Mouse (Mus musculus) hindbrain, postnatal 0 days (tissue): ENCODE data around the gene Akap1. TPM values are rescaled to one million over a fixed set of nuclear protein-coding genes. Genes with fewer than 3 reads are reported as not detected.

Source experiments
- ATAC-seq: fragments of 200-750 bp; cut with Nextera tagmentation; 2 replicates; pipeline ENCODE4 v1.8.0; 2017; ENCODE audit warnings: mild to moderate bottlenecking, moderate TSS enrichment, moderate library complexity
- DNase-seq: peaks from one replicate; pipeline ENCODE4 v3.0.0-alpha.2; 2015; ENCODE audit warnings: low spot score
- H3K27ac ChIP-seq: fragments of 300-500 bp; sonication (generic); 2 replicates; pipeline ENCODE4 v1.5.1; 2014; ENCODE audit warnings: mild to moderate bottlenecking
- H3K27me3 ChIP-seq: fragments of 300-500 bp; sonication (generic); 2 replicates; pipeline ENCODE4 v1.6.1; 2014; ENCODE audit warnings: low read length, mixed read lengths; ENCODE audit not compliant: insufficient read depth
- H3K36me3 ChIP-seq: fragments of 300-500 bp; sonication (generic); 2 replicates; pipeline ENCODE4 v1.6.1; 2014; ENCODE audit warnings: low read length, mixed read lengths; ENCODE audit not compliant: insufficient read depth
- H3K4me1 ChIP-seq: fragments of 300-500 bp; sonication (generic); 2 replicates; pipeline ENCODE4 v1.6.1; 2014; ENCODE audit warnings: antibody characterized with exemption, low read length, mixed read lengths; ENCODE audit not compliant: insufficient read depth
- H3K4me2 ChIP-seq: fragments of 300-500 bp; sonication (generic); 2 replicates; pipeline ENCODE4 v1.6.1; 2014; ENCODE audit warnings: low read depth, mild to moderate bottlenecking, low read length, moderate library complexity, mixed read lengths
- H3K4me3 ChIP-seq: fragments of 300-500 bp; sonication (generic); 2 replicates; pipeline ENCODE4 v1.5.1; 2014; ENCODE audit warnings: low read length
- H3K9ac ChIP-seq: fragments of 300-500 bp; sonication (generic); replicated peaks from 2 replicates; pipeline ENCODE4 v1.6.1; 2014; ENCODE audit warnings: mild to moderate bottlenecking, low read length, moderate library complexity, mixed read lengths
- H3K9me3 ChIP-seq: fragments of 300-500 bp; sonication (generic); 2 replicates; pipeline ENCODE4 v1.6.1; 2016; ENCODE audit warnings: low read length, mixed read lengths
- CTCF ChIP-seq: IDR thresholded peaks from 2 replicates; pipeline ENCODE4 v1.5.1; 2016; ENCODE audit warnings: antibody characterized with exemption, control low read depth, low read depth
- WGBS: fragments of 180-500 bp; shearing (Covaris S2); extraction: QIAGEN DNeasy Blood & Tissue Kit; methylation state at CpG from one replicate; pipeline ENCODE4 v1.1.7; 2014; 5-methylcytosine and 5-hydroxymethylcytosine counted together
- polyA plus RNA-seq: library from polyadenylated mRNA; unstranded; fragments of >200 nt; fragmentation: Nextera tagmentation; extraction: Ambion mirVana; gene quantifications from 2 replicates; pipeline ENCODE4 v1.2.1, GENCODE M21; 2015
- total RNA-seq: library from RNA; depleted of rRNA; stranded (reverse); fragments of >200 nt; gene quantifications from 2 replicates; pipeline ENCODE4 v1.2.3, GENCODE M21; 2014; rRNA removed

Akap1 gene
- total and polyA plus RNA-seq, 2 experiments from 2014 or later = 20.8 to 51.5 TPM

- H3K9me3 ChIP-seq = no peaks in the 10 kb centered on the region
- no peak for ATAC-seq
- H3K4me3 ChIP-seq = no peak overlapping the region
- no peaks in the 10 kb centered on the region for H3K4me1 ChIP-seq
- no peaks in the 10 kb centered on the region for H3K27me3 ChIP-seq
- DNase-seq = no peak
- H3K27ac ChIP-seq = no peak overlapping the region
- no peak for TF ChIP-seq CTCF
- no peak overlapping the region for H3K4me2 ChIP-seq
- H3K9ac ChIP-seq = no peak overlapping the region
- H3K36me3 ChIP-seq = no peaks in the 10 kb centered on the region
- 89% methylated on average over 7 of the region's 7 CpGs for WGBS
Measured at GRCm38 (mm10) chr11:88786816-88787215, 77.6 kb downstream of the Akap1 start.

GRCm38 (mm10) chr11:88783525-88783924 lies 80.9 kb downstream of the Akap1 start:
- no peak for ATAC-seq
- no peak overlapping the region for H3K9ac ChIP-seq
- TF ChIP-seq CTCF = no peak
- no peaks in the 10 kb centered on the region for H3K27me3 ChIP-seq
- no peaks in the 10 kb centered on the region for H3K9me3 ChIP-seq
- H3K27ac ChIP-seq = no peak overlapping the region
- no peak overlapping the region for H3K4me2 ChIP-seq
- no peak overlapping the region for H3K4me3 ChIP-seq
- H3K4me1 ChIP-seq = no peaks in the 10 kb centered on the region
- no peak for DNase-seq
- whole genome bisulfite sequencing = 92% methylated on average over 4 of the region's 4 CpGs
- H3K36me3 ChIP-seq = no peaks in the 10 kb centered on the region

- Histone ChIP-seq H3K27me3 (no peaks in the 10 kb centered on the region), H3K4me3 (no peak overlapping the region), H3K27ac (no peak overlapping the region), H3K4me2 (no peak overlapping the region), H3K36me3 (no peaks in the 10 kb centered on the region), H3K9me3 (no peaks in the 10 kb centered on the region), H3K4me1 (no peaks in the 10 kb centered on the region), H3K9ac (no peak overlapping the region)
- 95% methylated on average over 5 of the region's 5 CpGs for WGBS
- no peak for TF ChIP-seq CTCF
- DNase-seq (no peak), ATAC-seq (no peak)
Measured at GRCm38 (mm10) chr11:88782531-88782930, 81.9 kb downstream of the Akap1 start.

Other genes starting within 250 kb of the Akap1 start
- 165 and 170 TPM in 2 replicates for gene Msi2, start 146.1 kb downstream of the Akap1 start, total RNA-seq
- gene Msi2, start 146.1 kb downstream of the Akap1 start, polyA plus RNA-seq = 33.0 and 36.8 TPM in 2 replicates
- gene Scpep1, start 90.9 kb upstream of the Akap1 start, total RNA-seq = 21.3 and 26.0 TPM in 2 replicates
- 32.4 and 33.3 TPM in 2 replicates for gene Scpep1, start 90.9 kb upstream of the Akap1 start, polyA plus RNA-seq
- not detected in 2 replicates for gene Elobl, start 102.3 kb upstream of the Akap1 start, total RNA-seq
- not detected in 2 replicates for gene Elobl, start 102.3 kb upstream of the Akap1 start, polyA plus RNA-seq
- 21.7 and 29.0 TPM in 2 replicates for gene Coil, start 105.7 kb upstream of the Akap1 start, total RNA-seq
- gene Coil, start 105.7 kb upstream of the Akap1 start, polyA plus RNA-seq = 22.8 and 24.7 TPM in 2 replicates
- gene Trim25, start 134.8 kb upstream of the Akap1 start, total RNA-seq = 0.97 and 4.6 TPM in 2 replicates
- 5.3 and 6.2 TPM in 2 replicates for gene Trim25, start 134.8 kb upstream of the Akap1 start, polyA plus RNA-seq
- 32.6 and 33.5 TPM in 2 replicates for gene Dgke, start 202.3 kb upstream of the Akap1 start, total RNA-seq
- gene Dgke, start 202.3 kb upstream of the Akap1 start, polyA plus RNA-seq = 14.6 and 14.7 TPM in 2 replicates
- gene Gm525, start 209.3 kb upstream of the Akap1 start, total RNA-seq = not detected in 2 replicates
- 0.48 and 0.63 TPM in 2 replicates for gene Gm525, start 209.3 kb upstream of the Akap1 start, polyA plus RNA-seq